Mouse (Mus musculus): ENCODE data around the gene Eya4.

DNA sequence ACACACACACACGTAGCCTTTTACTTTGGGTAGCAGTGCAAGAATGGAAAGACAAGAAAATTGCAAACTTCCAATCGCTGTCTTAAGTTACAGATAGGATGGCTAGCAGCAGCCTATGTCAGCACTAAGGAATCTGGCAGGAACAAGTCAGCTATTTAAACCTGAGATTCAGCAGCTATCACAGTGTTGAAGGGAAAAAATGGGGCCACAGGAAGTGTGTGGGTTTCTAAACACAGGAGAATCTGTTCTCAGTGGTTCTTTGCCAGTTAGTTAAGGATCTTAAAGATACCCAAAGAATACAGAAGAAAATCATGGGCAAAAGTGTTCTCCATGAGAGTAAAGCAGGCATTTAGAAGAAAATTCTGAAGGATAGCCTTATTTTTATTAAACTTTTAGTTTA, 206.0 kb downstream of the Eya4 start:
- TF ChIP-seq CTCF (IDR thresholded peaks at IDR 0.05) (no peak), EP300 (IDR thresholded peaks at IDR 0.05) (no peak)
